Mouse (Mus musculus) E14TG2a.4 (cell line): ENCODE measurements at regions not wholly inside any gene's neighbourhood (a gene's known extent, or its start where the extent isn't known, plus 50 kb on each side); places are given as distances from the start of the nearest gene placed in this dataset.

Experiments used
- CTCF ChIP-seq: conservative IDR thresholded peaks from 2 replicates; pipeline ENCODE4 v1.5.1; 2014; ENCODE audit warnings: low read length
- NANOG ChIP-seq: IDR thresholded peaks from 2 replicates; pipeline ENCODE4 v1.6.1; 2014; ENCODE audit warnings: borderline replicate concordance, low read length, mixed read lengths
- POU5F1 ChIP-seq: IDR thresholded peaks from 2 replicates; pipeline ENCODE4 v1.6.1; 2014; ENCODE audit warnings: low read length, borderline replicate concordance

- no peak for TF ChIP-seq CTCF
- no peak for TF ChIP-seq NANOG
- TF ChIP-seq POU5F1, result no peak
Measured at GRCm38 (mm10) chr3:99046190-99046589, 94.7 kb upstream of the Wars2 start.
